Mouse (Mus musculus) kidney, postnatal 4 days (tissue): ENCODE data around the gene 2010109A12Rik.
A peak's percentile ranks its signal among the peaks of the same experiment; 100 is the strongest.

Experiments used
- DNase-seq, 2 experiments: peaks; one replicate each; pipeline ENCODE4 v3.0.0; 2021; ENCODE audit warnings: mixed read lengths in 2 of 2

Gene 2010109A12Rik

GRCm38 (mm10) chr5:93206109-93207005 is at the start of gene 2010109A12Rik, which contains the start of gene Ccni:
2010109A12Rik (plus strand) TSS chr5:93206518.
Ccni (minus strand) TSS chr5:93206495.
- DNase-seq: peak; percentile 97 to 98

GRCm38 (mm10) chr5:93163541-93163940 is 42.8 kb upstream of the 2010109A12Rik start:
- DNase-seq: peak; percentile 71 to 72

- DNase-seq: no peak
These were observed 38.3 kb upstream of the 2010109A12Rik start for GRCm38 (mm10) chr5:93167919-93168516.

GRCm38 (mm10) chr5:93168654-93169053 is 37.7 kb upstream of the 2010109A12Rik start:
- no peak for DNase-seq

- DNase-seq: no peak
These were observed 34.9 kb upstream of the 2010109A12Rik start for GRCm38 (mm10) chr5:93171420-93171819.

- DNase-seq: no peak
These were observed 33.8 kb upstream of the 2010109A12Rik start for GRCm38 (mm10) chr5:93172536-93172935.

- no peak for DNase-seq
These were observed 31.6 kb upstream of the 2010109A12Rik start for GRCm38 (mm10) chr5:93174675-93175074.

GRCm38 (mm10) chr5:93178616-93179015 is 27.7 kb upstream of the 2010109A12Rik start:
- no peak for DNase-seq

- peak in 1 of 2 experiments; percentile 36 for DNase-seq
These were observed 26.1 kb upstream of the 2010109A12Rik start for GRCm38 (mm10) chr5:93180252-93180651.

- no peak for DNase-seq
These were observed 23.0 kb upstream of the 2010109A12Rik start for GRCm38 (mm10) chr5:93183311-93183710.

GRCm38 (mm10) chr5:93184548-93184947 is 21.8 kb upstream of the 2010109A12Rik start:
- DNase-seq: no peak

- no peak for DNase-seq
These were observed 16.7 kb upstream of the 2010109A12Rik start for GRCm38 (mm10) chr5:93189607-93190006.

- DNase-seq: no peak
These were observed 15.9 kb upstream of the 2010109A12Rik start for GRCm38 (mm10) chr5:93190428-93190827.

GRCm38 (mm10) chr5:93198232-93198631 is 8.1 kb upstream of the 2010109A12Rik start:
- no peak for DNase-seq

GRCm38 (mm10) chr5:93201181-93201580 is 5.1 kb upstream of the 2010109A12Rik start:
- no peak for DNase-seq

GRCm38 (mm10) chr5:93205371-93206108 is 778 bp upstream of the 2010109A12Rik start:
- DNase-seq: peak; percentile 62 to 74

- peak; percentile 74 to 82 for DNase-seq
These were observed 659 bp downstream of the 2010109A12Rik start for GRCm38 (mm10) chr5:93207006-93207348.

GRCm38 (mm10) chr5:93207555-93207954 is 1.2 kb downstream of the 2010109A12Rik start:
- no peak for DNase-seq

GRCm38 (mm10) chr5:93218375-93218774 is 12.1 kb downstream of the 2010109A12Rik start:
- no peak for DNase-seq

- DNase-seq: peak; percentile 22 to 54
These were observed 15.3 kb downstream of the 2010109A12Rik start for GRCm38 (mm10) chr5:93221661-93222060.

- no peak for DNase-seq
These were observed 18.2 kb downstream of the 2010109A12Rik start for GRCm38 (mm10) chr5:93224549-93224948.

- DNase-seq: no peak
These were observed 20.8 kb downstream of the 2010109A12Rik start for GRCm38 (mm10) chr5:93227157-93227556.

- no peak for DNase-seq
These were observed 23.2 kb downstream of the 2010109A12Rik start for GRCm38 (mm10) chr5:93229527-93229926.
